Mouse (Mus musculus): ENCODE data around the gene Vim.

Gene Vim

GRCm38 (mm10) chr2:13573408-13574065 lies at the start of gene Vim:
TSS of gene Vim (plus strand) at chr2:13573927.
- in situ Hi-C loops (cut with MboI, MseI): loop anchor here (10.0 kb wide), 1 partner anchor 159 kb away; no protein-coding TSS in a partner anchor

DNA sequence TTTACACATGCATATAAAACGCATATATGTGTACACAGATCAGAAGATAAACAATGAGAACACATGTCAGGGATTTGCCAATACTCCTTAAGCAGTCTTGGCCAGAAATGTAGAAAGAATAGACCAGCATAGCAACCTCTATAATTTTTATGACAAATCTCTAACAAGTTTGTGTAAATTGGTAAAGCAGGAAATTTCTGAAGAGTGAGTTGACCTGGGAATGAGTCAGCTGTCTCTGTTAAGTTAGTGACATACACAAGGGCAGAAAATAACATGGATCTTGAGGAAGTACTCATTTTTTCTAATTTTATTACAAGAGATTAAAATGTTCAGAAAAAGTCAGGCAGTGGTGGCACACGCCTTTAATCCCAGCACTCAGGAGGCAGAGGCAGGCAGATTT lies 47.5 kb upstream of the Vim start:
- in situ Hi-C loops (cut with MboI, MseI): loop anchor here (5.0 kb wide), 1 partner anchor 66 kb away; no protein-coding TSS in a partner anchor

DNA sequence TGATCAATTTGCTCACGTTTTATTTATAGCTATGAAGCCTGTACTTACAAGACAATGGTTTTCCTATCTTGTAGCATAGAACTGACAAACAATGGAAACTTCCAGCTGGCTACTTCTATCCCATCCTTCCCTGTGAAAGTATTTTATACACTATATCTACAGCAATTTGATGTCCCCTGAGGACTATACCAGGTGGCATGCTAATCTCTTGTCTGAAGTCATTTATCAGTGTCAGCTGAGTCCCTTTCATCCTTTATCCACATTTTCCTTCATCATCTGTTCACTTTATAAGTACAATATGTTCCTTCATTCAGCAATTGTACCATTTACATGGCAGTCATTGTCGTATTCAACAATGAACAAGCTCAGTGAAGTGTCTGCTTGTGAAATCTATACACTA lies 46.6 kb upstream of the Vim start:
- in situ Hi-C loops (cut with MboI, MseI): loop anchor here (5.0 kb wide), 1 partner anchor 65 kb away; no protein-coding TSS in a partner anchor

DNA sequence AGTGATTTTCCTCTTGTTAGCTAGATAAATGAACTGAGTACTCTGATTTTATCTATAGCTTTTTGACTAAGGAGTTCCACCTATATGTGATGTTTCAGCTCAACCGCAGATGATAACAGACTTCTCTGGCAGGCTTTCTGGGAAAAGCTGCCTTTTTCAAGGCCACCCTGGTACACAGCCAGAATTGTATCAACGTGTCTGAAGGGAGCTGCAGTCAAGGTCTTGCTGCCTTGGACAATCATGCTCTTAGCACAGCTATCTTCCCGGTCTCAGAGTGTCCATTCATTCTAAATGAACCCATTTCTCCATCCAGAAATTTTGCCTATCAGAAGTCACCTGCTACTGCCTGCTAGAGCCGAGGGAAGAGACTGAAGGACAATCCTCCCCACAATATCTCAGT lies 46.2 kb upstream of the Vim start:
- in situ Hi-C loops (cut with MboI, MseI): loop anchor here (5.0 kb wide), 1 partner anchor 65 kb away; no protein-coding TSS in a partner anchor

- in situ Hi-C loops (cut with MboI, MseI): loop anchor here (5.0 kb wide), 1 partner anchor 63 kb away; no protein-coding TSS in a partner anchor
Observed at GRCm38 (mm10) chr2:13529253-13529933, 44.3 kb upstream of the Vim start.

DNA sequence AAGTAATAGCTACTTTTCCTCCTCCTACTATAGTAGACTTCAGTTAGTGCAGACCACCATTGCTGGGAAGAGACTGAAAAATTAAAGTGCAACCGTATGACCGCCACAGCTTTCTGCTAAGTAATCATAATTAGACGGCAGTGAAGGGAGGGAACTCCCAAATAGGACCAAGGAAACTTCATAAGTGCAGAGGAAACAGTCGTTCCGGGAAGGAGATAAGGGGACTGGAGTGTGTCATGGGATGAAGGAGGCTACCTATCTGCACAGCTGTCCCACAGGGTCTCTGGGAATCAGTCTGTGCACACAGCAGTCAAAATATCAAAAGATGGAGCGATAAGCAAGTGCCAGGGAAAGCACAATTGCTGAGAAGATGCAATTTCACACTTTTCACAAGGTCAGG lies 43.1 kb upstream of the Vim start:
- in situ Hi-C loops (cut with MboI, MseI): no loop called here

- in situ Hi-C loops (cut with MboI, MseI): no loop called here
Observed at GRCm38 (mm10) chr2:13536747-13537146, 37.0 kb upstream of the Vim start.

GRCm38 (mm10) chr2:13537733-13538132 lies 36.0 kb upstream of the Vim start:
- in situ Hi-C loops (cut with MboI, MseI): no loop called here

DNA sequence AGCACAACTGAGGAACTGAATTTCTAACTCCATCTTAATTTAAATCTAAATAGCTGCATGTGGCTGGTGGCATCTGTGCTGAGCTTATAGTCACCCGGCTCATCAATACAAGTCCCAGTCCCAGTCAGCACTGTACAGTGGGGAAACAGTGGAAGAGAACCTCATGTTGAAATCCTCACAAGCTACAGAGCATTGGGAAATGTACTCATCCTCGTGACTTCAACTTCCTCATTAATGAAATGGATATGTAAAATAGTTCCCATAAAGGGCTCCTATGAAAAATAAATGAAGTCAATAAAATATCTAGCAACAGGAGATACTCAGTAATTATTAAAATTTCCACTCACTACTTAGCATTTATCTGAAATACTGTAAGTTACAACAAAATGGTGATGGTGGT lies 35.5 kb upstream of the Vim start:
- in situ Hi-C loops (cut with MboI, MseI): no loop called here

- in situ Hi-C loops (cut with MboI, MseI): no loop called here
Observed at GRCm38 (mm10) chr2:13538704-13539377, 34.9 kb upstream of the Vim start.

GRCm38 (mm10) chr2:13539860-13540259 lies 33.9 kb upstream of the Vim start:
- in situ Hi-C loops (cut with MboI, MseI): no loop called here

DNA sequence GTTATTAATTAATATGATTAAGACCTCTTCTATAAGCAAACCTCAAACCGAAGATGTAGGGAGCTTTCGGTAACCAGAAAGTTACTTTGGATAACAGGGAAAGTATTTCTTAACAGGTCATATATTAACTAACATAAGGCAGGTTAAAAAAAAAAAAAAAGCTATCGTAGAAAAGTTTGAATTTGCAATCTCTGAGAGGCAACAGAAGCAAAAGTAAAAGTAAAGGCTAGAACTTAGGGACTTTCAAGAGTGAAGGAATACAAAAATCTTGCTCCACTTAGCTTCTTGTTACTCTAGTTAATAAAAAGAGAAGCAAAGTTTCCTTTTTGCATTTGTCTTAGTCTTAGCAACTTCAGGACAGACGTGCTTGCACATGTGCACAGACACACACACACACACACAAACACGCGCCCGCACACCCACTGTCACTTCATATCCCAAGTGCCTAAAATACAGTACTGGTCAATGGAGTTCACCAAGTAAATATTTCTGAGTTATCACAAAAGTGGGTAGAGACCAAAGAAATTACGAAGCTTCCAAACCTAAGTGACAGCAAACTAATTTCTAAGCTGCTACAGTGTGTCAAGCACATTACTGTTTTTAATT lies 30.1 kb upstream of the Vim start:
- in situ Hi-C loops (cut with MboI, MseI): no loop called here

GRCm38 (mm10) chr2:13544193-13544824 lies 29.4 kb upstream of the Vim start, which contains the start of gene Trdmt1:
TSS of gene Trdmt1 (minus strand) at chr2:13544668.
- in situ Hi-C loops (cut with MboI, MseI): no loop called here

DNA sequence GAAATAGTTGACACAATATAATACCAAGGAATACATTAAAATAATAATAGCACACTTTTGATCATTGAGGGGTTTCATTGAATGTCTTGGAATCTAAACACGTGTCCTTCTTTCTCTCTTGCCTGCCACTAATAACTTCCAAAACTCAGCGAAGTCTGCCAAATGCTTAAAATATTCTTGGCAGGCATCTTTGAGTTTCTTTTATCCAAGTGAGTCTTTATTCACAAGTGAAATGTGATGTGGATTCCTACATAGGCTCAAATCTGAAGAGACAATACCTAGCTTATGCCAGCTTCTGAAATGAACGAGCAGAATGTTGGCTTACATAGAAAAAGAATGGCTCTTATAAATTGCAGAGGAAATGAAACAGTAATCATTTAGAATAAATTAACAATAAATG lies 25.0 kb upstream of the Vim start:
- in situ Hi-C loops (cut with MboI, MseI): no loop called here

DNA sequence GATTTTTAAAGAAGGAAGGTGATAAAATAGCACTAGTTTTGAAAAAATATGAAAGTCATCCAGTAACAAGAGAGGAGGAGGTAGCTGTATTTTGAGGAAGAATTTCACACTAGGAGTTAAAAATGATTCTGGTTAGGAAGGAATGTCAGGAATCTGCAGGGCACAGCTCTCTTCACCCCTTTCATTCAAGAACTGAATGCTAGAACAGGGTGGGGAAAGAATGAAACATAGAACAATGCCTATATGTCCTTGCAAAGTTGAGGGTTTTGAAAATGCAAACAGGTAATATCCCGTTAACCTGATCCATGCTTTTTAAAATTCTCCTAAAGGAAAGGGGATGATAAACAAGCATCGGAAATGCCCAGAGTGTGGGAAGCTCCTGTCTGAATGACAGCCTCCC lies 19.8 kb upstream of the Vim start:
- in situ Hi-C loops (cut with MboI, MseI): no loop called here

GRCm38 (mm10) chr2:13556239-13556638 lies 17.5 kb upstream of the Vim start:
- in situ Hi-C loops (cut with MboI, MseI): no loop called here

GRCm38 (mm10) chr2:13557145-13558030 lies 16.3 kb upstream of the Vim start:
- in situ Hi-C loops (cut with MboI, MseI): no loop called here

- in situ Hi-C loops (cut with MboI, MseI): no loop called here
Observed at GRCm38 (mm10) chr2:13558607-13559262, 15.0 kb upstream of the Vim start.

- in situ Hi-C loops (cut with MboI, MseI): no loop called here
Observed at GRCm38 (mm10) chr2:13559303-13559702, 14.4 kb upstream of the Vim start.

DNA sequence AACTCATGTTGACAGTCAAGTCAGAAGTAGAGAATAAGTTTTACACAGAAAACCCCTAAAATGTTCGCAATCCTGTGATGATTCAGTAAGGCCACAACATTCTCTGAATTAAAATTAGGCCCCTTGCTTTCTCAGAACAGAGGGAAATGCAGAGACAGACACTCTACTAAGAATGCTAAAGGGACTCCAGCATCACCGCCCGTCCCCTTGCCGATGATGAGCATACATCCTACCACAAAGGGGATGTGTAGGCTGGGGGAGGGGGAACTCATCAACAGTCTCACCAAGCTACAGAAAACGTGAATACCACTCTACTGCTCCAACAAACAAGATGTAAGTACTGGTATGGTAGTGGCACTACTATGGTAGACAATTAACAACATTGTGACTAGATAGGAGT lies 14.0 kb upstream of the Vim start:
- in situ Hi-C loops (cut with MboI, MseI): no loop called here

Measured in T-helper 2 cell (primary cell).